In the genomic region with DNA sequence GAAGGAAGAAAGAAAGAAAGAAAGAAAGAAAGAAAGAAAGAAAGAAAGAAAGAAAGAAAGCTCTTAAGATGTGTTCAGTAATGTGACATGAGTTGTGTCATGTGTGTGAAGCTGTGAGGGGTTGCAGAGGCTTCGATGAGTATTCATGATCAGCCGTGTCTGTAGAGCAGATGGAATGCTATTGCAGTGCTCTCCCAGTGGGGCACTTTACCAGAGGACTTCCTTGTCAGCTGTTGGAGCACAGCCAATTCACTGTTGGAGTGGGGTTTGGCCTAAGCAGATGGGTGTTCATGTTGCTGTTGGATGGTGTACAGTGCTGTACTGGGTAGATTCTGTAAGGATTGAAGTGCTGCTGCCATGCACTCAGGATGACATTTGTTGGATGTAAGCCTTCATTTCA, we compare ENCODE assay signal across 38 mouse cellular contexts. TPM values are rescaled to one million over a fixed set of nuclear protein-coding genes. Genes with fewer than 3 reads are reported as not detected.
DNase-seq lines count a peak whose midpoint lies in the region; ATAC-seq and TF ChIP-seq lines count a peak whose summit lies in the region.
"Had no signal": no experiment of that assay in that cellular context is flagged by ENCODE, and none has a peak within 500 bp of the region (broad histone marks: within the 10 kb centered on the region; RNA-seq: fewer than 3 reads in every experiment).

No protein-coding gene starts in this region.

- WGBS in hindbrain, postnatal 0 days, result 75% methylated on average over 2 of the region's 2 CpGs
- WGBS in hindbrain, embryonic 12.5 days, result 75% methylated on average over 2 of the region's 2 CpGs
- 61% methylated on average over 2 of the region's 2 CpGs for WGBS in lung, postnatal 0 days

- no peak for ATAC-seq in hindbrain, postnatal 0 days
- ATAC-seq in hindbrain, embryonic 12.5 days (ENCODE audit: low FRiP score), result no peak
- ATAC-seq in lung, postnatal 0 days, result no peak
- no peak for ATAC-seq in megakaryocyte, adult 5-6 weeks (ENCODE audit: poor library complexity, severe bottlenecking)
- ATAC-seq: inflammation-experienced regulatory T-cells, adult 6 months had no signal

- H3K4me3 ChIP-seq in hindbrain, postnatal 0 days (ENCODE audit: low read length), result no peak overlapping the region
- no peak overlapping the region for H3K4me3 ChIP-seq in hindbrain, embryonic 12.5 days
- no peak overlapping the region for H3K4me3 ChIP-seq in lung, postnatal 0 days (ENCODE audit: low read depth, low read length)
- no peak overlapping the region for H3K4me3 ChIP-seq in MEL (ENCODE audit: control insufficient read depth in 1 of 2, insufficient read depth in 1 of 2, low read depth in 2 of 2, low read length in 2 of 2)
- H3K4me3 ChIP-seq: erythroblast, embryonic 14.5 days; gastrocnemius, adult 2 months; heart, embryonic 12.5 days; limb, embryonic 12.5 days; neural tube, embryonic 15.5 days had no signal

- H3K4me1 ChIP-seq in hindbrain, postnatal 0 days (ENCODE audit: insufficient read depth, low read length), result no peaks in the 10 kb centered on the region
- H3K4me1 ChIP-seq in hindbrain, embryonic 12.5 days, result no peaks in the 10 kb centered on the region
- no peaks in the 10 kb centered on the region for H3K4me1 ChIP-seq in lung, postnatal 0 days (ENCODE audit: insufficient read depth, low read depth, low read length)
- no peaks in the 10 kb centered on the region for H3K4me1 ChIP-seq in MEL (ENCODE audit: control insufficient read depth in 1 of 2, insufficient read depth in 2 of 2, low read length in 2 of 2)
- H3K4me1 ChIP-seq: heart, embryonic 12.5 days; limb, embryonic 12.5 days; neural tube, embryonic 15.5 days had no signal

- no peak overlapping the region for H3K4me2 ChIP-seq in hindbrain, postnatal 0 days (ENCODE audit: low read depth, low read length)
- H3K4me2 ChIP-seq in hindbrain, embryonic 12.5 days (replicated peaks), result no peak overlapping the region
- H3K4me2 ChIP-seq in lung, postnatal 0 days (replicated peaks; ENCODE audit: low read depth, low read length), result no peak overlapping the region
- H3K4me2 ChIP-seq: heart, embryonic 12.5 days; hindbrain, embryonic 14.5 days; limb, embryonic 12.5 days; liver, embryonic 11.5 days; neural tube, embryonic 15.5 days had no signal

- peak; percentile 2 for DNase-seq in hindbrain, postnatal 0 days (ENCODE audit: low spot score)
- DNase-seq in lung, postnatal 36 days, result peak; percentile 21
- no peak for DNase-seq in lung, postnatal 0 days (ENCODE audit: low spot score)
- peak; percentile 74 for DNase-seq in MEL (ENCODE audit: low read depth, low spot score)
- DNase-seq in brain, embryonic 14.5 days (ENCODE audit: low read depth), result peak; percentile 14
- DNase-seq: adrenal gland, postnatal 14 days; cerebellum, adult 11-12 months; gastrocnemius, adult 2 months; gastrocnemius, postnatal 36 days; heart, adult 18-20 months; heart, postnatal 4 days; kidney, adult 11 months; kidney, postnatal 14 days; layer of hippocampus, adult 9-11 months; midbrain, embryonic 14.5 days; retina, postnatal 1 day; right cerebral cortex, postnatal 14 days; thymus, postnatal 14 days had no signal

- no peak for TF ChIP-seq RAD21 in MEL (IDR thresholded peaks at IDR 0.05; ENCODE audit: low read depth, low read length)

- H3K9ac ChIP-seq in hindbrain, postnatal 0 days (replicated peaks; ENCODE audit: low read length), result no peak overlapping the region
- H3K9ac ChIP-seq in hindbrain, embryonic 12.5 days, result no peak overlapping the region
- no peak overlapping the region for H3K9ac ChIP-seq in lung, postnatal 0 days (replicated peaks; ENCODE audit: low read depth)
- H3K9ac ChIP-seq in MEL (ENCODE audit: control insufficient read depth, low read depth, low read length, poor library complexity, severe bottlenecking), result no peak overlapping the region
- H3K9ac ChIP-seq: heart, embryonic 12.5 days; hindbrain, embryonic 14.5 days; limb, embryonic 12.5 days; neural tube, embryonic 15.5 days had no signal

- H3K9me3 ChIP-seq in hindbrain, postnatal 0 days (ENCODE audit: low read length), result no peaks in the 10 kb centered on the region
- H3K9me3 ChIP-seq in hindbrain, embryonic 12.5 days (replicated peaks), result peaks cover 4% of the 10 kb centered on the region; the same call in 1 of the 2 replicates
- H3K9me3 ChIP-seq in lung, postnatal 0 days (ENCODE audit: low read length), result no peaks in the 10 kb centered on the region
- no peaks in the 10 kb centered on the region for H3K9me3 ChIP-seq in MEL (replicated peaks; ENCODE audit: insufficient read depth, low read length)
- H3K9me3 ChIP-seq: G1E had no signal

- TF ChIP-seq EP300 in lung, postnatal 0 days (IDR thresholded peaks at IDR 0.05), result no peak
- no peak for TF ChIP-seq EP300 in MEL (IDR thresholded peaks at IDR 0.05; ENCODE audit: low read depth in 1 of 2, low read length in 2 of 2)

- no peaks in the 10 kb centered on the region for H3K79me2 ChIP-seq in MEL (ENCODE audit: control insufficient read depth, insufficient read depth, low read length, poor library complexity)

- no peak for TF ChIP-seq CTCF in hindbrain, postnatal 0 days (IDR thresholded peaks at IDR 0.05; ENCODE audit: low read depth)
- TF ChIP-seq CTCF in lung, postnatal 0 days (IDR thresholded peaks at IDR 0.05), result no peak
- no peak for TF ChIP-seq CTCF in MEL (IDR thresholded peaks at IDR 0.05 in 2 of 3, conservative IDR thresholded peaks at IDR 0.05 in 1 of 3; ENCODE audit: control insufficient read depth in 1 of 3, insufficient read depth in 1 of 3, low read depth in 2 of 3, low read length in 3 of 3, poor library complexity in 1 of 3, severe bottlenecking in 1 of 3)
- no peak for TF ChIP-seq CTCF in brain, embryonic 14.5 days (IDR thresholded peaks at IDR 0.05; ENCODE audit: borderline replicate concordance, extremely low read depth, insufficient read depth, insufficient read length)

- no peak for TF ChIP-seq POLR2A in MEL (IDR thresholded peaks at IDR 0.05; ENCODE audit: control insufficient read depth in 1 of 2, insufficient read depth in 1 of 2, low read depth in 1 of 2, low read length in 2 of 2, poor library complexity in 1 of 2)
- TF ChIP-seq POLR2A in brain, embryonic 14.5 days (IDR thresholded peaks at IDR 0.05; ENCODE audit: borderline replicate concordance, extremely low read depth, insufficient read depth, insufficient read length, poor library complexity, severe bottlenecking), result no peak

- no peaks in the 10 kb centered on the region for H3K36me3 ChIP-seq in hindbrain, postnatal 0 days (ENCODE audit: insufficient read depth, low read length)
- no peaks in the 10 kb centered on the region for H3K36me3 ChIP-seq in hindbrain, embryonic 12.5 days
- no peaks in the 10 kb centered on the region for H3K36me3 ChIP-seq in lung, postnatal 0 days (ENCODE audit: insufficient read depth, low read length)
- H3K36me3 ChIP-seq in MEL (ENCODE audit: control insufficient read depth in 1 of 2, insufficient read depth in 2 of 2, low read length in 2 of 2), result no peaks in the 10 kb centered on the region
- H3K36me3 ChIP-seq: G1E; heart, embryonic 12.5 days; limb, embryonic 12.5 days; neural tube, embryonic 15.5 days had no signal

- no peaks in the 10 kb centered on the region for H3K27me3 ChIP-seq in hindbrain, postnatal 0 days (ENCODE audit: insufficient read depth, low read length)
- no peaks in the 10 kb centered on the region for H3K27me3 ChIP-seq in hindbrain, embryonic 12.5 days
- no peaks in the 10 kb centered on the region for H3K27me3 ChIP-seq in lung, postnatal 0 days (replicated peaks; ENCODE audit: insufficient read depth, low read length)
- no peaks in the 10 kb centered on the region for H3K27me3 ChIP-seq in MEL (ENCODE audit: control insufficient read depth in 1 of 2, insufficient read depth in 2 of 2, low read length in 2 of 2)
- H3K27me3 ChIP-seq: CH12.LX; heart, embryonic 12.5 days; limb, embryonic 12.5 days; neural tube, embryonic 15.5 days had no signal

- H3K27ac ChIP-seq in hindbrain, postnatal 0 days, result no peak overlapping the region
- H3K27ac ChIP-seq in hindbrain, embryonic 12.5 days, result no peak overlapping the region
- H3K27ac ChIP-seq in lung, postnatal 0 days (ENCODE audit: low read length), result no peak overlapping the region
- H3K27ac ChIP-seq in MEL (ENCODE audit: control insufficient read depth, low read depth, low read length), result no peak overlapping the region
- H3K27ac ChIP-seq: gastrocnemius, adult 2 months; hindbrain, embryonic 14.5 days; limb, embryonic 12.5 days; neural tube, embryonic 15.5 days had no signal

TF ChIP-seq in MEL, 35 proteins besides CTCF, POLR2A, EP300 and RAD21:
- TF ChIP-seq MAFK (IDR thresholded peaks at IDR 0.05; ENCODE audit: borderline replicate concordance, low read depth, low read length) (no peak), USF2 (IDR thresholded peaks at IDR 0.05; ENCODE audit: borderline replicate concordance in 1 of 2, insufficient read depth in 1 of 2, low read depth in 1 of 2, low read length in 2 of 2) (no peak), SMC3 (IDR thresholded peaks at IDR 0.05; ENCODE audit: low read depth, low read length) (no peak), MXI1 (IDR thresholded peaks at IDR 0.05; ENCODE audit: low read depth, low read length) (no peak), MYB (IDR thresholded peaks at IDR 0.05; ENCODE audit: low read depth, low read length) (no peak)

RNA-seq across cellular contexts. Expression of gene Olfr857, which starts 16.8 kb away (rescaled TPM):
- total RNA-seq in hindbrain, postnatal 0 days (2014; rRNA removed), result not detected in 2 replicates
- polyA plus RNA-seq in hindbrain, postnatal 0 days (2015; fragmentation: Nextera tagmentation; extraction: Ambion mirVana), result not detected in 2 replicates
- polyA plus RNA-seq in hindbrain, embryonic 12.5 days (2016; fragmentation: Nextera tagmentation; extraction: Ambion mirVana), result not detected in 2 replicates
- not detected in 2 replicates for polyA plus RNA-seq in lung, postnatal 0 days (2015; fragmentation: Nextera tagmentation; extraction: Ambion mirVana)
- total RNA-seq in MEL (2012; rRNA removed), result not detected in 2 replicates
- polyA plus RNA-seq in MEL (2012; ENCODE audit: insufficient read depth in 1 of 2, insufficient read length in 2 of 2, low read depth in 1 of 2, low replicate concordance in 2 of 2, missing spikeins in 1 of 2), result not detected
- 0.05 TPM in 1 of 2 replicates, not detected in the other for polyA plus RNA-seq in brain, embryonic 14.5 days (2012; rRNA removed)
- total RNA-seq in megakaryocyte, adult 5-6 weeks (2015), result not detected in 2 replicates
- not detected in 2 replicates for total RNA-seq in megakaryocyte, adult 5-6 weeks (2017)
- total RNA-seq: adrenal gland, postnatal 14 days; CH12.LX; G1E; gastrocnemius, adult 2 months; gastrocnemius, postnatal 36 days; heart, adult 18-20 months; heart, postnatal 4 days; left cerebral cortex, postnatal 14 days; megakaryocyte-erythroid progenitor cell, adult 5-6 weeks had no signal
- polyA plus RNA-seq: C2C12; erythroblast, embryonic 14.5 days; forebrain, embryonic 11.5 days; G1E; heart, embryonic 12.5 days; heart, postnatal 0 days; hindbrain, embryonic 14.5 days; inflammation-experienced regulatory T-cells, adult 6 months; kidney, embryonic 14.5 days; limb, embryonic 12.5 days; liver, embryonic 11.5 days; liver, embryonic 16.5 days; midbrain, embryonic 14.5 days; neural tube, embryonic 15.5 days; small intestine, adult 2 months; stomach, embryonic 14.5 days had no signal
